Mouse (Mus musculus): ENCODE measurements around the gene Pcnt. TPM values are rescaled to one million over a fixed set of nuclear protein-coding genes. Genes with fewer than 3 reads are reported as not detected.

Gene Pcnt
- total RNA-seq, 2 experiments from 2014 or later, result 57.6 to 59.3 TPM

DNA sequence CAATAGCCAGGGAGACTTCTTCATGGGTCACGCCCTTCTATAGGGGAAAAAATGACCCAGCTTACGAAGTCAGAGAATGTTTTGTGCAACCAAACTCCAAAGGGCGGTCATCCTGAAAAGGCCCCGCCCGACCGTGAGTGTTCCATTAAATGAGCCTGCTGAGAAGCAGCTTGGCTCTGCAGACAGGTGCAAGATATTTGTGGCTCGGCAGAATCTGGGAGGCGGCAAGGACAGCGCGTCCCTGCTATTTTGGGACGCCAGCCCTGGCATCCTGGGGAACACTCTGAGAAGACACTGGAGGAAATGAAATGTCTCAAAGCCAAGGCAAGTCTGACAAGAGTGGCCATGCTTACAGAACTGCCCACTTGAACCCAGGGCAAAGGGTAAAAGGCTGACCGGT is 25.8 kb downstream of the Pcnt start:
- no peak for DNase-seq (ENCODE audit: low spot score in 2 of 2)

DNA sequence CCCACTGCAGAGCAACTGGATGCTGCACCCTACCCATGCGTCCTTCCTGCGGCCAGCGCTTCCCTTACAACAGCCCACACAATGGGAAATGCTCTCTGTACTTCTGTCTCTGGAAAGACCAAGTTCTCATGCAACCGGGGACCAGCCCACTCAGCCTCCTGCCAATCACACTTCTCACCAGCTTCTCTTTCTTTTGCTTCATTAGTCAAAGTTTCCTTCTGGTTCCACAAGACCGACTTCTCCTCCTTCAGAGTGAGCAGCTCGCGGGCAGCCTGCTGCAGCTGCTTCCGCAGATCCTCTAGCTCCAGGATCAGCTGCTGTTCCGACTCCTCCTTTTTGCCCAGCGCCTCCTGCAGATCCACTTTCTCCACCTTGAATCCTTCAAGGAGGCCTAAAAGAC is 34.1 kb downstream of the Pcnt start:
- DNase-seq (ENCODE audit: low spot score in 2 of 2), result no peak

DNA sequence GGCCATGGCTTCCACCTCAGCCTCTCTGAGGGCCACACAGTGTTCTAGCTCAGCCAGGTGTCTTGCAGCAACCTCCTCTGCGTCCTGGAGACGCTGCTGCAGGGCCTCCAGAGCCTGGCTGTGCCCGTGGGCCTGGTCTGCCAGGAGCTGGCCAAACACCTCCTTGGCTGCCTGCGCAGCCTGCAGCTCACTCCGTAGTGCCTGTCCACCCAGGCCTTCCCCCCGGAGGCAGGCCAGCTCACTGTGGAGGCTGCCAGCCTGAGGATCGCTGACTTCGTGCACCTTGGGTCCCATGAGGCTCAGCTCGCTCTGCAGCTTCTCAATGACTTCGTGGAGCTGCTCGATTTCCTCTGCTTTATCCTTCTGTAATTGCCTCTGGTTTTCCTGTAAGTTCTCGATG is 50.0 kb downstream of the Pcnt start:
- no peak for DNase-seq (ENCODE audit: low spot score in 2 of 2)

DNA sequence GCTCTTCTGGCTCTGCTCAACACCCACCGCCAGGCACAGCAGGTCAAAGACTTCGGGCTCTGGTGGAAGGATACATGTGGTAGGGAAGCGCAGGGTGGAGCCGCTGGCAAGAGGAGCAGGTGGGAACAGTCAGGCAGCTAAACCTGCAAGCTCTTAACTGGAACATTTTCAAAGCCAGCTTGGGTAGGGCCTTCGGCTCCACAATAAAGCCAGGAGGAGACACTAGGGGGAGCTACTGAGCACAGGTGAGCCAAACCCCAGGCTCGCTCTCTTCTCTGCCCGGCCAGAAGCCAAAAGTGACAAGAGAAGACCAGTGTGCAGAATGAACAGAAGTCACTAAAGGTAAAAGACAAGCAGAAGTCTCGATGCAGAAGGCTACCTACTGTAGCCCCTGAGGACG is 50.8 kb downstream of the Pcnt start:
- DNase-seq (ENCODE audit: low spot score in 2 of 2), result peak in 1 of 2 experiments; percentile 26

DNA sequence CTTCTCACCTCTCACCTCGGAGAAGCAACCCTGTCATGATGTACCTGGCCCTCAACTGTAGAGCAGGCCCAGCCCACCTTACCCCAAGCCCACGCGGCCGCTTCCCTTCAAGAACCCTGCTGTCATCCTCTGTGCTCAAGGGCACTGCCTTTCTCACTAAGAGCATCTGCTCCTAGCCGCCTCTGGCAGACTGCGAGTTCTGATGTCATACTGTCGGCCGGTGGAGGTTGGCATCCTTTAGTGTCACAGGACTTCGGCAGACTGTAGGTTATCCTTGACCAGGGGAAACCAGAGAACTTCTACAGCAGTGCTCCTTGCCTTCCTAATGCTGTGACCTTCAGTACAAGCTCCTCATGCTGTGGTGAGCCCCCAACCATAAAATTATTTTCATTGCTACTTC is 51.4 kb downstream of the Pcnt start:
- DNase-seq (ENCODE audit: low spot score in 2 of 2), result no peak

DNA sequence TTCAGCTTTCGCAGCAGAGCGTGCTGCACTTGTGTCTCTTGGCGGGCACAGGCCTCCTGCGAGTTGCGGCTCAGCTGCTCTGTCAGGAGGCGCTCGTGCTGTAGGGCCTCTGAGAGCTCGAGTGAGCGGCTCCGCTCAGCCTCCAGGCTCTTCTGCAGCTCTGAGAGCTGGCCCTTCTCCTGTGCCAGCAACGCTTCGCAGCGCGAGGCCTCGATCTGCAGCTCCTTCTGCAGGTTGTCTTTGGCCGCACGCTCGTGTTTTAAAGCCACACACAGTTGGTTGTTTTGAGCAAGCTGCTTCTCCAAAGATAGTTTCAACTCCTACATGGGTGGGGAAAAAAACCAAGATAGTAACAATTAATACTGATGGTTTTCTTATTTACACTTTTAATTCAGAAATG is 67.6 kb downstream of the Pcnt start:
- no peak for DNase-seq (ENCODE audit: low spot score in 2 of 2)

DNA sequence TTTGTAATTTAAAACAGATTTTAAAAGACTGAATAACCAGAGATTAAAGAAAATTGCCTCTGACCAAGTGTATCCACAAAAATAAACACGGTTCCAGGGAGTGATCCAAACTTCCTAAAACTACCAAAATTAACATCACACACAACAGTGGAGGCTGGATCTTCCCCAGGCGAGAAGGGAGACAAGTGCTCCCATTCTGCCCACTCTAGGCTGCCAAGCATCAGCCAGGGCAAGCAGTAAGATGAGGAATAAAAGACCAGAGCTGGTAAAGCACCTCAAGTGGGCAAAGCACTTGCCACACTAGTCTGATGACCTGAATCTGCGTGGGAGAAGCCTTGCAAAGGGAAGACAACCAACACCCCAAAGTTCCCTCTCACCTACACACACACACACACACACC is 70.8 kb downstream of the Pcnt start:
- DNase-seq (ENCODE audit: low spot score in 2 of 2), result no peak

DNA sequence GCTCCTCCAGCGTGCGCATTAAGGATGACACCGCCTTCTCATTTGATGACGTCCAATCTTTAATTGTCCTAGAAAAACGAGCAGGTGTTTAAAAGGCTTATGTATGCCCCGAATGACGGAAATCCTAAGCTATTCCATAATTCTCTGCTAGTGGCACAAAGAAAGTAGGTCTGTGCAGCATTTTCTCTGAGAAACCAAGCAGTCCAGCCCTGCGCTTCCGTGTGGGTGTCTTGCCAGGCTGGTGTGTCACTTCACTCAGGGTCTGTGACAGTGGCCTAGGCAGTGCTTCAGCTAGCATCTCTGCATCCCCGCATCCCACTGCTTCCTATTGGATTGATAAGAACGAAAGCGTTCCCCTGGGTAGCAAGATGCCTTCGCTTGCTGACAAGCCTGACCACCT is 73.8 kb downstream of the Pcnt start:
- DNase-seq (ENCODE audit: low spot score in 2 of 2), result no peak

DNA sequence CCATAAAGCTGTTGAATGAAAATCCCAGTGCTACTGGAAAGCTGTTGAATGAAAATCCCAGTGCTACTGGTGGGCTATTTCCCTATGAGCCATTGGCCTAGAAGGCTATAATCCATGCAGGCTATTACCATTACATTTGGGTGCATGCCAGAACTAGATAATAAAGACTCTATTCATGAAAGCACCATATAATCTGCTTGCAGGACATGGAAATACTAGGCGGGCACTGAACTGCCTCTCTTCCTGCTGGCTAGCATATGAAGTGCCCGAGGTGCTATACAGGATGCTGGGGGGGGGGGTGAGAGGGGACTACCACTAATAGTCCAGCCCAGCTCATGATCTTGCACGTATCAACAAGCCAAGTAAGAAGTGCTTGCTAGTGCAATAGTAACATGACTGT is 79.4 kb downstream of the Pcnt start:
- DNase-seq (ENCODE audit: low spot score in 2 of 2), result no peak

DNA sequence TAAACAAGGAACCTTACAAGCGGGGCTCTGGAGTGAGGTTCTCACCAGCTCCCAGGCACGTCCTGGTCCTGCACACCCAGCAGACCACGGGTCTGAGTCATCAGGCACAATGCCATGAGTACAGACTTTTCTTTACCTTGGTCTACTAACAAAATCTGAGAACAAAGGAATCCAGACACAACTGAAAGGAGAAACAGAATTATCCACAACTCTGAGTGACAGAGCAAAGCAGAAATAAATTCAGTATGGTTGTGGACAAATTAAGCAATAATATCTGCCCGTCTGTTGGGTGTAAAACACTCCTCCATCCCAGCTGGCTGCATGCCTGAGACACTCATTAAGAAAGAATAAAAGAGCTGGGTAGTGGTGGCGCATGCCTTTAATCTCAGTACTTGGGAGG is 84.1 kb downstream of the Pcnt start:
- no peak for DNase-seq (ENCODE audit: low spot score in 2 of 2)

DNA sequence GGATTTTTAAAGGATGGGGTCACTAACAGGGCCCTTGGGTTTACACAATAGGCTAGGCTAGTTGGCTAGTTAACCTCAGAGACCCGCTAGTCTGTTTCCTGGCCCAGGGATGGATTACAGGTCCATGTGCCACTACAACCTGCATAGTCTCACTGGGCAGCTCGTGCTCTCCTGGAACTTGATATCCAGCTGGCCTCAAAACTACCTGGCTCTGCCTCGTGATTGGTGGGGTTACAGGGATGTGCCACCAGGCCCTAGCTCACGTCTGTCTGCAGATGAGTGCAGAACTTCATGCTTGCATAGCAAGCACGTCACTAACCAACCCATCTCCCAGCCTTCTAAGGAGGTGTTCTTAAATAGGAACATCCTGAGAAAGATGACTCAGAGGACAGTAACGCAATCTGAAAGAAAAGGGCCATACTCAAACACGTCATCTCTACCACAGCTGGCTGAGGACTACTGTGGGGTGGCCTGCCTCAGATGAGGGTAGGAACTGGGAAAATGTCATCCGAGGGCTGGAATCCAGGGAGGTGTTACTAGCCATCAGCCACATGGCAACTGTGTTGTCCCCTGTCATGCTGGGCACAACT is 85.2 kb downstream of the Pcnt start:
- DNase-seq (ENCODE audit: low spot score in 2 of 2), result no peak

DNA sequence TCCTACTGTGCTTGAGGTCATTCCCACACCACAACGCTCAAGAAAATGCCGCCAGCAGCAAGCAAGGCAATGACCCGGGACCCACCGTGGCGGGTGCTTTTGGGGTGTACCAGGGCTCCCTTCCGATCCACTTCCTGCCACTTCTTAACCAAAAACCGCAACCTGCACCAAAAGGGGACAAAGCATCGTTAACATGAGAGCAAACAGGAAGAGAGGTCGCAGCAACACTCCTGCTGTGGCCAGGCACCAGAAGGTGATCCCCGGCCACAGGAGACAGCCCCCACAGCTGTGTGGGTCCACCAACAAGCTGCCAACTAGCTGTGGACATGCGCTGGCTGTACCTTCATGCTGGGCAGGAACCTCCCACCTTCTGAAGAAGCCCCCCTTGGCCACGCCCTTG is 87.6 kb downstream of the Pcnt start:
- DNase-seq (ENCODE audit: low spot score in 2 of 2), result no peak

DNA sequence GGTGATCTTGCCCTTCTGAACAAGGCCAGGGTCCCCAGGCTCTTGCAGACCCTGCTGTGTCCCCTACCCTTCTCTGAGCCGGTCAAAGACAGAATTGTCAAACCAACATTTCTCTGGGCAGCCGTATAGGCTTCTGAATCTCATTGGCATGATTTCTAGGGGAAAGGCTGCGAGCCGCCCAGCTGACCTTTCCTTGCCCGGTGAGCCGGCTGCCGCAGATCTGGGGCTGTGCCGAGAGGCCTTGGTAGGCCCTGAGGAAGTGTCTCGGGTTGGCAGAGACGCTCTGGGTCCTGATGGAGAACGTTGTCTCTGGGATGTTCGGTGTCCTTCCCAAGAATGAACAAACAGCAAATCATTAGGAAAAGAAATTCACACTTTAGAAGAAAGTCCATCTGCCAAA is 88.6 kb downstream of the Pcnt start:
- DNase-seq (ENCODE audit: low spot score in 2 of 2), result no peak

DNA sequence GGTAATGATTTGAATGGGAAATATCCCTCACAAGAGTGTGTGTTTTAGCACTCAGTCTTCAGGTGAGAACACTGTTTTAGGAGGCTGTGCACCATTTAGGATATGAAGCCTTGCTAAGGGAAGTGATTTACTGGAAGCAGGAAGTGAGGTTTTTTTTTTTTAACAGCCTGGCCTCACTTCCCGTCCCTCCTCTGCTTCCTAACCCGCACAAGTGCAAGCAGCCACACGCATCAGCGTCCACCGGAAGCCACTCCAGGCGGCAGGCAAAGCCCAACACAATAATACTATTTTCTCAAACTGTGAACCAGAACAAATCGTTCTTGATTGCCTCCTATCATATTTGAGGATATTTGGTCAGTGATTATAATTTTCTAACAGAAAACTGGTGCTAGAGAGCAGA is 90.6 kb downstream of the Pcnt start:
- DNase-seq (ENCODE audit: low spot score in 2 of 2), result no peak

DNA sequence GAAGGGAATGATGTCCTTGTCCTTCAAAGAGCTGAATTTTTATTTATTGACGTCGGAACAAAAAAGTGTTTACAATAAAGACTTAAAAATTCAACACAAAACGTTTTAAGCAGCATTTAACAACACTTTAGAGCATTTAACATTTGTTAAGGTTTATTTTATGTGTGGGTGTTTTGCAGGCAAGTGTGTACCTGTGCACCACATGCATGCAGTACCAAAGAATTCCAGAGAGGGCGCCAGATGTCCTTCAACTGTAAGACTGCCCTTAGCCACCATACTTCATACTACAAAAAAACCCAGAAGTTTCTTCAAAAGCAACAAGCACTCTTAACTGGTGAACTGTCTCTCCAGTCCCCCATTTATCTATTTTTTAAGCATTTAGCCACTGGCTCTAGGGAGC is 96.0 kb downstream of the Pcnt start:
- DNase-seq (ENCODE audit: low spot score in 2 of 2), result peak in 1 of 2 experiments; percentile 40

DNA sequence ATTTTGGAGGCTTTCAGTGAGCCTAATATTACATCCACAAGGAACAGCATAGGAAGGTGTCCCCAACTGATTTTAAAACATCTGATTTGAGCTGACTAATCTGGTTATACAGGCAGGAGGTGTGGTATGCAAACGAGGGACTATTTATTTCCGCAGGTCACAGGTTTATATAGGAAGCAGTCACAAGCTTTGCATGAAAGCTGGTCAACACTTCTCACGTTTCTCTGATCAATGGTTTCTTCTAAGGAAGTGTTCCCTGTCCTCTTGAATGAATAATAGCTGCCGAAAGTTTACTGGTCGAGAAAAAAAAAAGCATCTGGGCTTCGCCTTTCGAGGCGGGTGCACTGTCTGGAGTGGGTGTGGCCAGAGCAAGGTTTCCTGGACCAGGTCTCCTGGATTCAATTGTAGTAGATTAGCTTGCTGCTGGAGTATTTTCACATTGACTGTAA is 96.5 kb downstream of the Pcnt start:
- no peak for DNase-seq (ENCODE audit: low spot score in 2 of 2)

DNA sequence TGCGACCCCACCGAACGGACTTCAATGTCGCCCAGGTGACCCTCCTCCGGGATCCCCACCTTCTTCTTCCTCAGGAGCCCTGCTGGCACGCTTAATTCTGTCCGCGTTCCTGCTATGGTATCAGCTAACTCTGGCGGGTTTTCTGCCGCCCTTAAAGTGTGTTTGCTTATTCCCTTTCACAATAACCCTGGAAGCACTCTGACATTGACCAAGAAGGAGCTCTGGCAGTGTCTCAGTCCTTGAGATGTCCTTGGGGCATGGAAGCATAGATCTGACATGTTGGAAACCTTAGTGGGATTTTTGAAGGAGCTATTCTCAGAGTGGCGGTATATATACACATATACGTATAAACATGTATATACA is 97.1 kb downstream of the Pcnt start:
- DNase-seq (ENCODE audit: low spot score in 2 of 2), result no peak

DNA sequence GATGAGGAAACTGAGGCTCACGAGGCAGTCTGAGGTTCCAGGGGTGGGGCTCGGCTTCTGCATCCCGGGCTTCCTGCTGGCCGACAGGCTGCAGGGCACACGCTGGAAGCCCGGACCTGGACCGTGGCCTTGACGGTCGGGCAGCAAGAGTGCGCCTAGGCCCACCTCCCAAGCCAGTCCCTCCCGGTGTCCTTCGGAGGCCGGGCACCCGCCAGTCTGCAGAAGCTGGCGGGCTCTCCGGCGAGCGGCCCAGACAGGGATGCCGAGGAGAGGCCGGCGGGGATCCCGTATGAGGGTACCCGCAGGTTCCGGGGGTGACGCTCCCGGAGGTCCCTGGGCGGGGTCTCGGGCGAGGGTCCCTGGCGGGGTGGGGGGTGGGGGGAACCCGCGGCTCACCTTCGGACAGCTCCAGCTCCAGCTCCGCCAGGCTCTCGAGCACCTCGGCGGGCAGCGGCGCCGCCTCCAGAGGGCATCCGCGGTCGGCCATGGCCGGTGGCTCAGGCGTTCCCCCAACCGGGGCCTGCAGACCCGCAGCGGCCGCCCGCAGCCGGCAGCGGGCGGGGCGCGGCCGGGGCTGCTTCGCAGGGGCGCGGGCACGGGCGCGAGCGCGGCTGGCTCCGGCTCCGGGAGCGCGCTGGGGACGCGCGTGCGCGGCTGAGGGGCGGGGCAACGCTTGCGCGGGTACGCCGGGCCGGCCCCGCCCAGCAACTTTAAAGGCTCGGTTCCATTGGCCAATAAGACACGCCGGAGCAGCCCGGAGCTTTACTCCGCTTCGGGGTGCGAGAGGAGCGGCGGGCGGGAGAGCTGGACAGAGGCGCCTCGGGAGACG is 97.7 kb downstream of the Pcnt start, which contains the start of gene Dip2a:
Gene Dip2a (minus strand): TSS at position 581 of the 829 bp plus-strand sequence.
- peak; percentile 95 to 96 for DNase-seq (ENCODE audit: low spot score in 2 of 2)

DNA sequence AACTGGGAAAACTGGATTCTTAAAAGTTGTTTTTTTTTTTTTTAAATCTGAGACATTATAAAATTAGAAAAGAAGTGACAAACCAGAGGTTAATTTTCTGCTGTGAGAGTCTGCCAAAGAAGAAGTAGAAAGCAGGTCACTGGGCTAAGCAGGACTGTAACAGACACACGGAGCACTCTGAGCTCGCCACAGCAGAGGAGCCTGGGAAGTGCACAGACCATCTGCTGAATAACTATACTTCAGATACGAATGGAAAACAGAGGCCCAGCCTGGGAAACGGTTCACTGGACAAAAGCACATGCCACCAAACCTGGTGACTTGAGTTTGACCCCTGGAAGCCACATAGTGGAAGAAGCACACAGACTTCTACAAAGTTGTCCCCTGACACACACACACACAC is 108.2 kb downstream of the Pcnt start:
- DNase-seq (ENCODE audit: low spot score in 2 of 2), result no peak

DNA sequence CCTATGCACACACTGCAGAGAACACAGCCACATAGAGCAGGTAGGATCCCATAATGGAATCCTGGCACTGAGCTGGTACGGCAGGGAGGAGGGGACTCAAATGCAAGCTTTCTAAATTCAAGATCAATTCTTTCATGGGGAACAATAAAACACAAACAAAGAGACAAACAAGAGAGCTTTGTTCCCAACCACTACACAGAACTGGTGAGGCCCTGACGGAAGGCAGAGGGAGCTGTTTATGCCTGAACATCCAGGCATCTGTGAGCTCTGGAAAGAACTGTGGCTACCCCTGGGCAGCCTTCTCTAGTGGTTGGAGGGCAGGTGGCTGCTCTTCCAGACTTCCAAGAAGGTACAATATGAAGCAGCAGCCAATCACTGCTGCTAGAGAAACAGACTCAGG is 110.5 kb downstream of the Pcnt start:
- no peak for DNase-seq (ENCODE audit: low spot score in 2 of 2)

DNA sequence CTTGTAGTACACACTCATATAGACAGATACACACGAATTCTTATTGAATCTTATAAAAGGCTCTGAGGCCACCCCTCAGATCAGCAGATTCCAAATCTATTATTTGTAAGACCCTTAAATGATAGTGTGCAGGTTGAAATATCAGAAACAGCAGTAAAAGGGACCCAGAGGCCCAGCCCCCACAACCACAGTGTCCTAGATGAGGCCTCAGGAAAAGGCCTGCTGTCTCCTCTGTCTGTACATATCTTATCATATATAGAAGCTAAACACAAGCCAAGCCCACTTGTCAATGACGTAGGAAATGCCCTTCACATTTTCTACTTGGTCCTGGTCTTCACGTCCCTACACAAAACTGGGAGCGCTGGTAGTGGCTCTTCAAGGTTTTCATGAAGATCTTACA is 113.5 kb downstream of the Pcnt start:
- DNase-seq (ENCODE audit: low spot score in 2 of 2), result no peak

DNA sequence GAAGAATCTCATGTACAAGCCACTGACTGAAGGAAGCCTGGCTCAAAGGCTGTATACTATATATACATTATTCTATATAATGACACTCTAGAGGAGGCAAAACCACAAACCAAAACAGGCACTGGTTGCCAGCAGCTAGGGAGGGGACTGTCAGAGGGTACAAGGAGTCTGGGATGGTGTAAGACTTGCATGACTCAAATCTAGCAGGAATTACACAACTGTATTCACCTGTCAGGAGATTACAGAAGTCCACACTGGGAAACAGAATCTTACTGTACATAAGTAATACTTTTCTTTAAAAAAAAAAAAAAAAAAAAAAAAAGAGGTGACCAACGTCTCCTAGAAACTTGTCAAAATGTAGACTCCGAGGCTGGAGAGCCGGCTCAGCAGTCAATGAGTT is 114.0 kb downstream of the Pcnt start:
- DNase-seq (ENCODE audit: low spot score in 2 of 2), result no peak

All from gastrocnemius, postnatal 4 days (tissue).